Mouse (Mus musculus) stomach, embryonic 16.5 days (tissue): ENCODE measurements around the gene Slirp. TPM values are rescaled to one million over a fixed set of nuclear protein-coding genes. Genes with fewer than 3 reads are reported as not detected.

Source experiments
- ATAC-seq: fragments of 200-750 bp; cut with Nextera tagmentation; 2 replicates; pipeline ENCODE4 v1.8.0; 2017; ENCODE audit warnings: moderate number of reproducible peaks, moderate TSS enrichment; ENCODE audit not compliant: insufficient read depth, low FRiP score
- H3K27ac ChIP-seq: fragments of 300-500 bp; sonication (generic); 2 replicates; pipeline ENCODE4 v1.5.1; 2014; ENCODE audit warnings: low read length
- H3K27me3 ChIP-seq: fragments of 300-500 bp; sonication (generic); 2 replicates; pipeline ENCODE4 v1.6.1; 2014; ENCODE audit warnings: low read length, control low read depth, mixed read lengths; ENCODE audit not compliant: control insufficient read depth, insufficient read depth
- H3K36me3 ChIP-seq: fragments of 300-500 bp; sonication (generic); 2 replicates; pipeline ENCODE4 v1.6.1; 2014; ENCODE audit warnings: low read length; ENCODE audit not compliant: control insufficient read depth, insufficient read depth
- H3K4me1 ChIP-seq: fragments of 300-500 bp; sonication (generic); 2 replicates; pipeline ENCODE4 v1.6.1; 2014; ENCODE audit warnings: low read length, control low read depth, mixed read lengths; ENCODE audit not compliant: control insufficient read depth, insufficient read depth
- H3K4me2 ChIP-seq: fragments of 300-500 bp; sonication (generic); 2 replicates; pipeline ENCODE4 v1.6.1; 2014; ENCODE audit warnings: low read depth, low read length, mixed read lengths
- H3K4me3 ChIP-seq: fragments of 300-500 bp; sonication (generic); replicated peaks from 2 replicates; pipeline ENCODE4 v1.5.1; 2014; ENCODE audit warnings: mild to moderate bottlenecking, low read length
- H3K9ac ChIP-seq: fragments of 300-500 bp; sonication (generic); 2 replicates; pipeline ENCODE4 v1.6.1; 2014; ENCODE audit warnings: low read length
- H3K9me3 ChIP-seq: fragments of 300-500 bp; sonication (generic); replicated peaks from 2 replicates; pipeline ENCODE4 v1.6.1; 2016; ENCODE audit warnings: low read length, control low read depth; ENCODE audit not compliant: control insufficient read depth
- WGBS: fragments of 180-500 bp; shearing (Covaris S2); extraction: QIAGEN DNeasy Blood & Tissue Kit; methylation state at CpG from one replicate; pipeline ENCODE4 v1.1.7; 2014; 5-methylcytosine and 5-hydroxymethylcytosine counted together
- polyA plus RNA-seq: library from polyadenylated mRNA; unstranded; fragments of >200 nt; fragmentation: Nextera tagmentation; extraction: Ambion mirVana; gene quantifications from 2 replicates; pipeline ENCODE4 v1.2.1, GENCODE M21; 2015

Gene Slirp
- polyA plus RNA-seq, 1 experiment from 2014 or later = 291 TPM

- H3K4me1 ChIP-seq = peaks cover 13% of the 10 kb centered on the region
- no peak for ATAC-seq
- WGBS = 28% methylated on average over 21 of the region's 21 CpGs
- H3K9ac ChIP-seq = peak overlapping the region; percentile 49
- H3K27ac ChIP-seq = peak overlapping the region; percentile 60; the same call in 1 of the 2 replicates
- H3K36me3 ChIP-seq = no peaks in the 10 kb centered on the region
- peak overlapping the region; percentile 47 for H3K4me2 ChIP-seq
- H3K4me3 ChIP-seq = peak overlapping the region; percentile 13; the same call in 1 of the 2 replicates
- H3K27me3 ChIP-seq = no peaks in the 10 kb centered on the region
- H3K9me3 ChIP-seq = no peaks in the 10 kb centered on the region
These were observed 35.7 kb upstream of the Slirp start for GRCm38 (mm10) chr12:87407869-87408605.

GRCm38 (mm10) chr12:87409123-87409522, 34.6 kb upstream of the Slirp start:
- Histone ChIP-seq H3K9ac (no peak overlapping the region), H3K4me2 (no peak overlapping the region), H3K4me1 (peaks cover 13% of the 10 kb centered on the region), H3K27me3 (no peaks in the 10 kb centered on the region), H3K27ac (peak overlapping the region; percentile 50), H3K9me3 (no peaks in the 10 kb centered on the region), H3K4me3 (no peak overlapping the region), H3K36me3 (no peaks in the 10 kb centered on the region)
- ATAC-seq = 0 out of 2 replicates have a peak, but pooled peaks have one; percentile 54
- WGBS = 71% methylated on average over 4 of the region's 4 CpGs

- Histone ChIP-seq H3K36me3 (no peaks in the 10 kb centered on the region), H3K4me2 (no peak overlapping the region), H3K9ac (no peak overlapping the region), H3K4me3 (no peak overlapping the region), H3K27me3 (no peaks in the 10 kb centered on the region), H3K27ac (peak overlapping the region; percentile 74; the same call in 1 of the 2 replicates), H3K4me1 (peaks cover 13% of the 10 kb centered on the region), H3K9me3 (no peaks in the 10 kb centered on the region)
- ATAC-seq = peak; percentile 18; the same call in 1 of the 2 replicates
- WGBS = 38% methylated on average over 7 of the region's 7 CpGs
These were observed 32.7 kb upstream of the Slirp start for GRCm38 (mm10) chr12:87410999-87411398.

GRCm38 (mm10) chr12:87413179-87413790, 30.4 kb upstream of the Slirp start:
- Histone ChIP-seq H3K4me3 (no peak overlapping the region), H3K9ac (no peak overlapping the region), H3K36me3 (no peaks in the 10 kb centered on the region), H3K9me3 (no peaks in the 10 kb centered on the region), H3K27ac (no peak overlapping the region), H3K4me1 (peaks cover 9% of the 10 kb centered on the region; the same call in 1 of the 2 replicates), H3K27me3 (no peaks in the 10 kb centered on the region), H3K4me2 (no peak overlapping the region)
- 22% methylated on average over 4 of the region's 4 CpGs for WGBS
- no peak for ATAC-seq

GRCm38 (mm10) chr12:87415358-87415757, 28.3 kb upstream of the Slirp start:
- Histone ChIP-seq H3K27me3 (no peaks in the 10 kb centered on the region), H3K4me3 (no peak overlapping the region), H3K36me3 (no peaks in the 10 kb centered on the region), H3K4me1 (0 out of 2 replicates have a peak, but pooled peaks cover 10% of the 10 kb centered on the region), H3K27ac (no peak overlapping the region), H3K9me3 (no peaks in the 10 kb centered on the region), H3K9ac (no peak overlapping the region), H3K4me2 (no peak overlapping the region)
- WGBS = 70% methylated on average over 4 of the region's 4 CpGs
- ATAC-seq = no peak

GRCm38 (mm10) chr12:87416690-87417089, 27.0 kb upstream of the Slirp start:
- Histone ChIP-seq H3K27ac (no peak overlapping the region), H3K4me3 (no peak overlapping the region), H3K9me3 (no peaks in the 10 kb centered on the region), H3K27me3 (no peaks in the 10 kb centered on the region), H3K4me1 (0 out of 2 replicates have a peak, but pooled peaks cover 3% of the 10 kb centered on the region), H3K4me2 (no peak overlapping the region), H3K9ac (no peak overlapping the region), H3K36me3 (no peaks in the 10 kb centered on the region)
- WGBS = 29% methylated on average over 7 of the region's 7 CpGs
- no peak for ATAC-seq

GRCm38 (mm10) chr12:87418921-87419320, 24.8 kb upstream of the Slirp start:
- no peak overlapping the region for H3K4me3 ChIP-seq
- ATAC-seq = no peak
- H3K9ac ChIP-seq = no peak overlapping the region
- no peaks in the 10 kb centered on the region for H3K9me3 ChIP-seq
- H3K27me3 ChIP-seq = no peaks in the 10 kb centered on the region
- no peaks in the 10 kb centered on the region for H3K36me3 ChIP-seq
- no peak overlapping the region for H3K4me2 ChIP-seq
- WGBS = 81% methylated on average over 5 of the region's 5 CpGs
- H3K4me1 ChIP-seq = 0 out of 2 replicates have a peak, but pooled peaks cover 3% of the 10 kb centered on the region
- H3K27ac ChIP-seq = no peak overlapping the region

GRCm38 (mm10) chr12:87419974-87420485, 23.7 kb upstream of the Slirp start:
- H3K27me3 ChIP-seq = no peaks in the 10 kb centered on the region
- H3K4me2 ChIP-seq = no peak overlapping the region
- no peak overlapping the region for H3K27ac ChIP-seq
- 0 out of 2 replicates have a peak, but pooled peaks cover 3% of the 10 kb centered on the region for H3K4me1 ChIP-seq
- no peak overlapping the region for H3K9ac ChIP-seq
- no peaks in the 10 kb centered on the region for H3K9me3 ChIP-seq
- H3K36me3 ChIP-seq = no peaks in the 10 kb centered on the region
- H3K4me3 ChIP-seq = no peak overlapping the region
- WGBS = 65% methylated on average over 12 of the region's 12 CpGs
- ATAC-seq = no peak
